Mouse (Mus musculus): ENCODE data around the gene Pdia2.

DNA sequence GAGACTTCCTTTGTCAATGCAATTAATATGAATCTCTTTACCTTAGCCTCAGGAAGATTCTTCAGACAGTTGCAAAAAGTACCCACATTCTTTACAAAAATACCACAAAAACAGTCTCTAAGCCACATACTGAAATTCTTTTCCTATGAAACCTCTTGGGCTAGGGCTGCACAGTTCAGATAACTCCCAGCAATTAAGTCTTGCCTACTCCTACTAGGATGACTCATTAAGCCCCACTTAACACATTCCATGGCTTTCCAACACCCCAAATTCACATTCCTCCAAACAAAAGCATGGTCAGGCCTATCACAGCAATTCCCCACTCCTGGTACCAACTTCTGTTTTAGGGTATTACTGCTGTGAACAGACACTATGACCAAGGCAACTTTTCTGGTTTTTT lies 20.3 kb downstream of the Pdia2 start:
- TF ChIP-seq CTCF (IDR thresholded peaks at IDR 0.05; ENCODE audit: low read depth, low read length) (no peak), POLR2A (IDR thresholded peaks at IDR 0.05; ENCODE audit: extremely low read depth, insufficient read depth, low read length) (no peak)

Measured in liver, adult 2 months (tissue).